Mouse (Mus musculus) neural tube, embryonic 10.5 days (tissue): ENCODE measurements at regions not wholly inside any gene's neighbourhood (a gene's known extent, or its start where the extent isn't known, plus 50 kb on each side); places are given as distances from the start of the nearest gene placed in this dataset.

Experiments used
- DNase-seq: peaks from one replicate; pipeline ENCODE4 v3.0.0-alpha.2; 2017; ENCODE audit warnings: low spot score; ENCODE audit errors: extremely low spot score

- DNase-seq, result no peak
Observed at GRCm38 (mm10) chr13:80798863-80799817, 84.0 kb upstream of the Arrdc3 start.

DNA sequence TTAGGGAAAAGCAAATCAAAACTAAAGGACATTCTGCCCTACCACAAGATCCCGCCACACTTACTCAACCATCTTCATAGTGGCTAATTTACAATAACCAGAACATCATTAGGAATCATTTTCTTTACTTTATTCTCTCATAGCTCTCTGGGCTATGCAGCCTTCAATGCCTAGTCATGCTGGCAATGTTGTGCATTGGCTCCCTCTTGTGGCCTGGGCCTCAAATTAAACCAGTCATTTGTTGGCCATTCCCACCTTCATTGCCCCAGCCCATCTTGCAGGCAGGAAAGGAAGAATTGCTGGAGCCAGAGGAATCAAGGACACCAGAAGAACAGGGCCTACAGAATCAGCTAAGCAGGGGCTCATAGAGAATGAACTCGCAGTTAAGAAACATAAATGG, 77.0 kb upstream of the Arrdc3 start:
- DNase-seq, result peak; percentile 52

DNA sequence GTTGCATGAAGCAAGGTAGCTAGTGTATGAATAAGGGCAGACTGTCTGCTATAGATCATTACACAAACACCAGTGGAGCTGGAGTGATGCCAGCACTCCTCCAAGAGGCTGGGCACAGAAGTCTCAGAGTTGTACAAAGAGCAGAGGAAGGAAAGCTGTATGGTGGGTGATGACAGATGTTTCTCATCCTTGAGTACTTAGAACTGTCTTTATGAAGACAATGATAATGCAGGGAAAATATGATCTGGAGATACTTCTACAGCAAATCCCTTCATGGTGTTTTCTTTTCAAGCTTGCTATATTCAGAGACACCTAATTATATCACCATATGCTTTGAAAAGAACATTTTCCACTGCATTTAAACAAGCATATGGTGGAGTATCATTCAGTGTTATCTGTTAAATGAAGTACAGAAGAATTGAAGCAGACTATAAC, 56.1 kb upstream of the Arrdc3 start:
- DNase-seq, result no peak
